Mouse (Mus musculus) liver, embryonic 15.5 days (tissue): ENCODE results near the gene Parp11. TPM values are rescaled to one million over a fixed set of nuclear protein-coding genes. Genes with fewer than 3 reads are reported as not detected.
"Not testable (repeated sequence)": the region's sequence is repeated elsewhere in the genome, so short reads cannot be mapped to it uniquely, and the experiment has no call there.

Experiments used
- ATAC-seq: fragments of 200-750 bp; cut with Nextera tagmentation; 2 replicates; pipeline ENCODE4 v1.8.0; 2017; ENCODE audit warnings: moderate number of reproducible peaks, mild to moderate bottlenecking, moderate library complexity; ENCODE audit not compliant: insufficient read depth
- H3K27ac ChIP-seq: fragments of 300-500 bp; sonication (generic); replicated peaks from 2 replicates; pipeline ENCODE4 v1.5.1; 2015; ENCODE audit warnings: mild to moderate bottlenecking, inconsistent platforms
- H3K27me3 ChIP-seq: fragments of 300-500 bp; sonication (generic); 2 replicates; pipeline ENCODE4 v1.6.1; 2015; ENCODE audit warnings: mild to moderate bottlenecking, inconsistent platforms
- H3K36me3 ChIP-seq: fragments of 300-500 bp; sonication (generic); replicated peaks from 2 replicates; pipeline ENCODE4 v1.6.1; 2015; ENCODE audit warnings: moderate library complexity, mild to moderate bottlenecking, inconsistent platforms
- H3K4me1 ChIP-seq: fragments of 300-500 bp; sonication (generic); replicated peaks from 2 replicates; pipeline ENCODE4 v1.6.1; 2015; ENCODE audit warnings: inconsistent platforms
- H3K4me2 ChIP-seq: fragments of 300-500 bp; sonication (generic); 2 replicates; pipeline ENCODE4 v1.6.1; 2015; ENCODE audit warnings: moderate library complexity, mild to moderate bottlenecking, inconsistent platforms
- H3K4me3 ChIP-seq: fragments of 300-500 bp; sonication (generic); replicated peaks from 2 replicates; pipeline ENCODE4 v1.5.1; 2015; ENCODE audit warnings: mild to moderate bottlenecking, inconsistent platforms
- H3K9ac ChIP-seq: fragments of 300-500 bp; sonication (generic); 2 replicates; pipeline ENCODE4 v1.6.1; 2015; ENCODE audit warnings: moderate library complexity, mild to moderate bottlenecking, inconsistent platforms
- H3K9me3 ChIP-seq: fragments of 300-500 bp; sonication (generic); replicated peaks from 2 replicates; pipeline ENCODE4 v1.6.1; 2016; ENCODE audit warnings: inconsistent platforms
- WGBS: fragments of 180-500 bp; shearing (Covaris S2); methylation state at CpG from one replicate; pipeline ENCODE4 v1.1.7; 2015; ENCODE audit warnings: mixed read lengths; ENCODE audit not compliant: insufficient replicate concordance; 5-methylcytosine and 5-hydroxymethylcytosine counted together
- polyA plus RNA-seq: library from polyadenylated mRNA; unstranded; fragments of >200 nt; fragmentation: Nextera tagmentation; extraction: Ambion mirVana; gene quantifications from 2 replicates; pipeline ENCODE4 v1.2.1, GENCODE M21; 2015

The Parp11 gene
- polyA plus RNA-seq, 1 experiment from 2014 or later: 6.2 TPM

DNA sequence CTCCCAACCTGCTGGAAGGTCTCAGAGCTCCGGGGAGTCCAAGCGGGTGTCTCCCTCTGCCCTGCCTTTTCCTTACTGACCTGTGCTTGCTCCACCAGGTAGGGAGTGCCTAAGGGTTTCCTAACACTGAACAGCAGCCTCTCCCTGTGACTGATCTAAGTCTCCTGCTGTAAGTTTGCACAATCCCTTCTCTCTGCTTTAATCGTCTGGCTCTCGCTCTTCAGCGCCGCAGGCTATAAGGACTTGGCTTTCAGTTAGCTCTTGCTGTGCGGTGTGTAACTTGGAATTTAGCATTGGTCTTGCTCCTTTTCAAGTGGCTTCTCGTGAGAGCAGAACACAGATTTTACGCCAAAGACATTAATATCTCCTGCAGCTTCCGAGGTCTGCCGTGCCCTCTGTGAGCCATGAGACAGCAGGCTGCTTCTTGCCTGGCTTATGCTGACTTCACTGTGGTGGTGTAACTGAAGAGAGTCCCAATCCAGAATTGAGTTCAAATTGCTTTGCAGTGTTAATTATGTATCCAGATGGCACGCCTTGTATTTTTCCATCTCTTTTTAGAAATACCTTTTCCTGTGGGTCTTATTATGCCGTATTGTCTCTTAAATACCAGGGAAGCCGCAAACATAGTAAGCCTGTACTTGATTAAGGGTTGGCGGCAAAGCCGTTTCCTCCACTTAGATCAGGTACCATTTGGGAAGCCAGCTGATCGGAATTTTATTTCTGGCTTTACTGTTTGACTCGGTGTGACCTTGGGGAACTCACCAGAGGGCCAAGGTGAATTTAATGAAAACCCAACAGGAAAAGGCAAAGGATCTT is 50.4 kb downstream of the Parp11 start:
- Histone ChIP-seq H3K9me3 (no peaks in the 10 kb centered on the region), H3K27me3 (no peaks in the 10 kb centered on the region), H3K4me3 (no peak overlapping the region), H3K4me1 (no peaks in the 10 kb centered on the region), H3K9ac (no peak overlapping the region), H3K27ac (no peak overlapping the region), H3K36me3 (no peaks in the 10 kb centered on the region), H3K4me2 (no peak overlapping the region)
- no peak for ATAC-seq
- WGBS: 70% methylated on average over 18 of the region's 18 CpGs

DNA sequence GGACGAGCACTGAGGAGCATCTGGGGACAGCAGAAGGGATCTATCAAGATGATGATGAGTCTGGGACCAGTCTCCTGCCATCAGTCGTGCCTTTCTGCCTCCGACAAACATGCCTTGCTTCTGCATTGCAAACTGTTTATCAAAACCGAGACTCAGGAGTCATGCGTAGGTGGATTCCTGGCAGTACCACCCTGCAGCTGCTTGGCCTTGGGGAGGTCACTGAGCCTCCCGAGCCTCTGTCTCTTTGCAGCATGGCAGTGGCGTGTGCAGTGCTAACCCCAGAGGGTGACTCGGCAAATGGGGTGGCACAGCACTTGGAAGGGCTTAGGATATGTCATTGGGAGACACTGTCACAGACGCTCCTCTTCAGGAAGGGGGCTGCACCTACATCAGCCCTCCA is 53.5 kb downstream of the Parp11 start:
- Histone ChIP-seq H3K27ac (no peak overlapping the region), H3K27me3 (no peaks in the 10 kb centered on the region), H3K9me3 (no peaks in the 10 kb centered on the region), H3K4me3 (no peak overlapping the region), H3K36me3 (no peaks in the 10 kb centered on the region), H3K4me2 (no peak overlapping the region), H3K9ac (no peak overlapping the region), H3K4me1 (no peaks in the 10 kb centered on the region)
- WGBS: 51% methylated on average over 9 of the region's 9 CpGs
- no peak for ATAC-seq

DNA sequence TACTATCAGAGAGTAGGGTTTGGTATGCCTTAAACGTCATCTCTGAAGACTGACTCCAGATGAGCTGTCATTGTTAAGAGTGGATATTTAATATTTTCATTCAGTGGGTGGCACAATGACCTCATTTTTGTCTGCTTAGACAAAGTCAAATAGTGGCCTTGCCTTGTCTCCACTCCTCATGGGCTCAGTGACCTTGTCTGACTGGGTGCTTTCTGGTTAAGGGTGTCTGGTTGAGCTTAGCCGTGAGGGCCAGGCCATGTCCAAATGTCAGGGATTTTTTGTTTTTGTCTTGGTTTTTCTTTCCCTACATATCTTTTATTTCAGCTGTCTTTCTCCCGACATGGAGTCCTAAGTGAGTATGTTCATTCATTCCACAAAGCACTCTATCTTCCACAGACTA is 54.2 kb downstream of the Parp11 start:
- ATAC-seq: no peak
- 60% methylated on average over 3 of the region's 3 CpGs for WGBS
- Histone ChIP-seq H3K9me3 (no peaks in the 10 kb centered on the region), H3K4me2 (no peak overlapping the region), H3K27me3 (no peaks in the 10 kb centered on the region), H3K4me1 (no peaks in the 10 kb centered on the region), H3K27ac (no peak overlapping the region), H3K36me3 (no peaks in the 10 kb centered on the region), H3K9ac (no peak overlapping the region), H3K4me3 (no peak overlapping the region)

- Histone ChIP-seq H3K36me3 (no peaks in the 10 kb centered on the region), H3K27ac (no peak overlapping the region), H3K9ac (no peak overlapping the region), H3K4me3 (no peak overlapping the region), H3K4me1 (no peaks in the 10 kb centered on the region), H3K27me3 (no peaks in the 10 kb centered on the region), H3K4me2 (no peak overlapping the region), H3K9me3 (no peaks in the 10 kb centered on the region)
- ATAC-seq: no peak
- WGBS: 37% methylated on average over 3 of the region's 3 CpGs
Measured at GRCm38 (mm10) chr6:127502530-127502929, 55.9 kb downstream of the Parp11 start.

GRCm38 (mm10) chr6:127513776-127514175 is 67.1 kb downstream of the Parp11 start:
- not testable (repeated sequence) for H3K4me2 ChIP-seq, H3K9ac ChIP-seq, H3K4me3 ChIP-seq, H3K27me3 ChIP-seq, H3K9me3 ChIP-seq, ATAC-seq, H3K36me3 ChIP-seq, H3K27ac ChIP-seq, H3K4me1 ChIP-seq
- 72% methylated on average over 7 of the region's 12 CpGs for WGBS

GRCm38 (mm10) chr6:127521176-127521575 is 74.5 kb downstream of the Parp11 start:
- H3K27me3 ChIP-seq: no peaks in the 10 kb centered on the region
- no peaks in the 10 kb centered on the region for H3K36me3 ChIP-seq
- no peaks in the 10 kb centered on the region for H3K9me3 ChIP-seq
- H3K4me3 ChIP-seq: no peak overlapping the region
- 0 out of 2 replicates have a peak, but pooled peaks cover 2% of the 10 kb centered on the region for H3K4me1 ChIP-seq
- H3K4me2 ChIP-seq: no peak overlapping the region
- WGBS: 36% methylated on average over 8 of the region's 8 CpGs
- no peak overlapping the region for H3K9ac ChIP-seq
- no peak for ATAC-seq
- no peak overlapping the region for H3K27ac ChIP-seq

GRCm38 (mm10) chr6:127522326-127522725 is 75.7 kb downstream of the Parp11 start:
- H3K9ac ChIP-seq: no peak overlapping the region
- WGBS: 8% methylated on average over 9 of the region's 9 CpGs
- H3K27me3 ChIP-seq: no peaks in the 10 kb centered on the region
- no peak for ATAC-seq
- H3K4me1 ChIP-seq: 0 out of 2 replicates have a peak, but pooled peaks cover 2% of the 10 kb centered on the region
- no peaks in the 10 kb centered on the region for H3K9me3 ChIP-seq
- no peak overlapping the region for H3K4me3 ChIP-seq
- no peak overlapping the region for H3K27ac ChIP-seq
- no peaks in the 10 kb centered on the region for H3K36me3 ChIP-seq
- no peak overlapping the region for H3K4me2 ChIP-seq

- 15% methylated on average over 8 of the region's 8 CpGs for WGBS
- Histone ChIP-seq H3K36me3 (no peaks in the 10 kb centered on the region), H3K27ac (no peak overlapping the region), H3K27me3 (no peaks in the 10 kb centered on the region), H3K9ac (no peak overlapping the region), H3K4me1 (peaks cover 10% of the 10 kb centered on the region; the same call in 1 of the 2 replicates), H3K4me3 (no peak overlapping the region), H3K9me3 (no peaks in the 10 kb centered on the region), H3K4me2 (no peak overlapping the region)
- ATAC-seq: no peak
Measured at GRCm38 (mm10) chr6:127524442-127524841, 77.8 kb downstream of the Parp11 start.

DNA sequence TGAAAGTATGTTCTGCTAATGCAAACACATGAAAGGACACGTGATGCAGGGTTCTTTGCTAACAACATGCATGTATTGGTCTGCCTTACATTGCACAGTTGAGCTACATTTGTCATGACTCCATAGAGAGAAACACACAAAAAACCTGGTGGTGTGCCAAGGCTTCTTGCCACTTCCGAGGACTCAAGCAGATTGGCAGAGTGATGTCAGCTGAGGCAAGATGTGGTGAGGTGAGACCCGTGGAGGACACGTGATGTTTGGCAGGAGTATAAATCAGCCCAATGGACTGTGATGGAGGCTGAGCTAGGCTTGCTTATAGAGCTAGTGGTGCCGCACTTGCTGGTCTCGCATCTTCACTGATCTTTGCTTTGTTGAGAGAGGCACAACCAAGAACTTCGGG is 82.0 kb downstream of the Parp11 start:
- Histone ChIP-seq H3K9ac (no peak overlapping the region), H3K4me3 (no peak overlapping the region), H3K27ac (no peak overlapping the region), H3K4me1 (peaks cover 13% of the 10 kb centered on the region), H3K9me3 (no peaks in the 10 kb centered on the region), H3K27me3 (no peaks in the 10 kb centered on the region), H3K36me3 (no peaks in the 10 kb centered on the region), H3K4me2 (no peak overlapping the region)
- no peak for ATAC-seq
- WGBS: 60% methylated on average over 7 of the region's 7 CpGs

- H3K27ac ChIP-seq: 0 out of 2 replicates have a peak overlapping the region, but pooled peaks have one; percentile 24
- peaks cover 13% of the 10 kb centered on the region for H3K4me1 ChIP-seq
- no peak overlapping the region for H3K4me3 ChIP-seq
- H3K9me3 ChIP-seq: no peaks in the 10 kb centered on the region
- no peak overlapping the region for H3K4me2 ChIP-seq
- peak; percentile 67 for ATAC-seq
- H3K27me3 ChIP-seq: no peaks in the 10 kb centered on the region
- WGBS: 34% methylated on average over 2 of the region's 2 CpGs
- H3K36me3 ChIP-seq: no peaks in the 10 kb centered on the region
- no peak overlapping the region for H3K9ac ChIP-seq
Measured at GRCm38 (mm10) chr6:127529451-127529850, 82.8 kb downstream of the Parp11 start.

- H3K9ac ChIP-seq: no peak overlapping the region
- no peak overlapping the region for H3K4me3 ChIP-seq
- peak overlapping the region; percentile 24; the same call in 1 of the 2 replicates for H3K27ac ChIP-seq
- no peak for ATAC-seq
- H3K9me3 ChIP-seq: no peaks in the 10 kb centered on the region
- H3K27me3 ChIP-seq: no peaks in the 10 kb centered on the region
- peaks cover 11% of the 10 kb centered on the region for H3K4me1 ChIP-seq
- WGBS: 29% methylated on average over 3 of the region's 3 CpGs
- H3K36me3 ChIP-seq: no peaks in the 10 kb centered on the region
- no peak overlapping the region for H3K4me2 ChIP-seq
Measured at GRCm38 (mm10) chr6:127530206-127530605, 83.6 kb downstream of the Parp11 start.
